Mouse (Mus musculus): Measurements from ENCODE around the gene Doc2b. TPM values are rescaled to one million over a fixed set of nuclear protein-coding genes. Genes with fewer than 3 reads are reported as not detected.
"Not testable (repeated sequence)": the region's sequence is repeated elsewhere in the genome, so short reads cannot be mapped to it uniquely, and the experiment has no call there.

The Doc2b gene
- total RNA-seq, 2 experiments from 2014 or later, result 1.1 to 1.6 TPM

- DNase-seq (ENCODE audit: low spot score in 2 of 2), result no peak
Observed at GRCm38 (mm10) chr11:75736978-75737377, 58.9 kb downstream of the Doc2b start.

- DNase-seq (ENCODE audit: low spot score in 2 of 2), result no peak
Observed at GRCm38 (mm10) chr11:75735462-75736252, 60.2 kb downstream of the Doc2b start.

DNA sequence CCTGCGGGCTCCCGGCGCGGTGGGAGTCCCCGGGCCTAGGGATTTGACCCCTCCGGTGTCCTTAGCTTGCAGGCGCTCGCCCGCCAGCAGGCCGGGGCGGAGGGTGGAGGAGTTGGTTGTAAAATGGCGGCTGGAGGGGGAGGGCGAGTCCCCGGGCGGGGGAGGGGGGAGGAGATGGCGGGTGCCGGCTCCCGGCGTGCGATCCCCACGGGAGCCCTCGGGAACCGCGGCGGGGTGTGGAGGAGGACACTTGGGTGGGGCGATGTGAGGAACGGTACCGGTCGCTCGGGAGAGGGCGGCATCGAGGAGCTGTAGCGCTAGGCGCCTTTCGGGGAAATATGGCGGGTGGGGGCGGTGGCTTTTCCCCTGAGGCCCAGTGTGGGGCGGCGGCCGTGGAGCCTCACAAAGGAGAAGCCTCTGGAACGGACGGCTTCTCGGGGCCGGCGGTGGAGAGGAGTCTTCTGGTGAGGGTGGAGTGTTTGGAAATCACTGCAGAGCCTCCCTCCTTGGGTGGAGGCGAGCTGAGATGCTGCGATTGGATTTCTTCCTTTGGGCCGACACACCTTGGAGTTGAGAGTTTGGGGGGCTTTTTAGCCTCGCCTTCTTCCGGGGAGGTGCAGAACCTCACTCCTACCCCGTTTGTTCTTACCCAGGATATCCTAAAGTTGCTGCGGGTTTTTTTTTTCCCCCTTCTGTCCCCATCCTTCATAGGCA is 62.5 kb downstream of the Doc2b start:
- DNase-seq (ENCODE audit: low spot score in 2 of 2), result peak; percentile 66 to 80

DNA sequence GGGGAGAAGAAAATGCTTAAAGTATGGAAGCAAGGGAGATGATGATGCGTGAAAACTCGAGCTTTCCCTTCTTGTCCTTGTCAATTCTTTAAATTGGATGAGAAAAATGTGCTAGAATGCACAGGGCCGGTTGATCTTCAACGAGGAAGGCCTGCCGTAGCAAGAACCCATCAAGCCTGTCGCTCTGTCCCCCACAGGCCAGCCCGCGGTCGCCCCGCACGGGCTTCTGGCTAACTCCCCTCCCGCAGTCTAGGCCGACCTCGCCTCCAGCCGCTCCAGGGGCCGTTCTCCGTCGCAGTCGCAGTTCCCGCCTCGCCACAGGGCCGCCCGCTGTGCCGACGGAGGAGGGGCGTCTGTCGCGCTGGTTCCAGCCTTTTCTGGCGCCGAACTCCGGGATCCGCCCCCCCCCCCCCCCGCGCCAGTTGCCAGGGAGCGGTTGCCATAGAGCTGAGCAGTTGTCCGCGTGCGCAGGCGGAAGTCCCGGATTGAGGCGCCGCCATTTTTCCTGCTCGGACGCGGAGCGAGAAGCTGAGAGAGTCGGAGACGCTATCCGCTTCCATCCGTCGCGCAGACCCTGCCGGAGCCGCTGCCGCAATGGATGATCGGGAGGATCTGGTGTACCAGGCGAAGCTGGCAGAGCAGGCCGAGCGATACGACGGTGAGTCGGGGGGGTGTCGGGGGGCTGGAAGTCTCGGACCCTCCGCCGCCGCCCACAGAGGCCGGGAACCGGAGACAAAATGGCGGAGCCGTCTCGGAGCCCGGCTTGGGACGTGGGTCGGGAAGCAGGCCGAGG is 63.2 kb downstream of the Doc2b start, which contains the start of gene Ywhae:
Ywhae (plus strand) TSS at position 436 of the 793 bp plus-strand sequence.
- DNase-seq (ENCODE audit: low spot score in 2 of 2), result peak; percentile 84 to 90

- DNase-seq (ENCODE audit: low spot score in 2 of 2), result not testable (repeated sequence)
Observed at GRCm38 (mm10) chr11:75727659-75728058, 68.2 kb downstream of the Doc2b start.

GRCm38 (mm10) chr11:75727168-75727567 is 68.7 kb downstream of the Doc2b start:
- DNase-seq (ENCODE audit: low spot score in 2 of 2), result no peak

- no peak for DNase-seq (ENCODE audit: low spot score in 2 of 2)
Observed at GRCm38 (mm10) chr11:75722339-75722738, 73.5 kb downstream of the Doc2b start.

Other genes with a start within 250 kb of the Doc2b start
- 100 to 1,000 TPM; 106 to 117 TPM for gene Pitpna, start 208.0 kb downstream of the Doc2b start, total RNA-seq (2021)
- 10 to 100 TPM; 26.7 to 28.4 TPM for gene Inpp5k, start 165.1 kb downstream of the Doc2b start, total RNA-seq (2021)
- gene Myo1c, start 145.5 kb downstream of the Doc2b start, total RNA-seq (2021), result 10 to 100 TPM; 87.9 to 88.1 TPM
- gene Crk, start 116.8 kb downstream of the Doc2b start, total RNA-seq (2021), result 10 to 100 TPM; 67.5 to 76.6 TPM
- gene Ywhae, start 63.2 kb downstream of the Doc2b start, total RNA-seq (2021), result 100 to 1,000 TPM; 749 to 818 TPM
- gene Rph3al, start 142.4 kb upstream of the Doc2b start, total RNA-seq (2021), result 1 to 10 TPM; 5.4 to 7.6 TPM
- gene 1700016K19Rik, start 203.9 kb upstream of the Doc2b start, total RNA-seq (2021), result not detected
- 10 to 100 TPM; 50.1 to 59.2 TPM for gene Rflnb, start 231.7 kb upstream of the Doc2b start, total RNA-seq (2021)

Measured in gastrocnemius, postnatal 4 days (tissue).